Mouse (Mus musculus) R1 (cell line): Measurements from ENCODE around the gene Cnn1.

ENCODE experiments used
- DNase-seq: peaks from one replicate; pipeline ENCODE4 v3.0.0-alpha.2; 2018; ENCODE audit warnings: low read depth, low spot score

The Cnn1 gene

DNA sequence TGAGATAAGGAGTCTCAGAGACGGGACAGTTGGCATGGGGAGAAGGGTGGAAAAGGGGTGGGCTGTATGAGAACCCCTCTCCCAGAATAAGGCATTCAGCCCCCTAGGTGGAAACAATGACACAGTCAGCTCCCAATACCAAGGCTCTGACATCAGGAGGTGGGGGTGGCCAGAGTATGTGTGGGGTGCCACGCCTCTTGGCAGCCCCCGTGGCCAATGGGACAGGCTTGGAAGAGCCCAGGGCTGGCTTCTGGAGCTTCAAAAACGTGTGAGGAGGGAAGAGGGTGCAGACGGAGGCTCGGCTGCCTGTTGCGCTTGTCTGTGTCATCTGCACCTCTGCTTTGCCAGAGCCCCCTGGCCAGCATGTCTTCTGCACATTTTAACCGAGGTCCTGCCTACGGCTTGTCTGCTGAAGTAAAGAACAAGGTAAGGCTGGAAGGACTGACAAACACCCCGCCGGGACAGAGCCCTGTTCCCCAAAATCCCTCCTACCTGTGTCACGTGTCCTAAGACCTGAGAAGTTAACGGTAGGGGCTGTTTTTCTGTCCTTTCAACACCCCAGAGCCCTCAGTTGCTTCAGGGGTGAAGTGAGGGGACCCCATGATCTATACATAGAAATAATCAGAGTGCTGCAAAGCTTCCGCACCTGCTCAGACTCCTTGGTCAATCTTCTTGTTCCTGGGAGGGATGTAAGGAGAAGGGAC, at the start of gene Cnn1:
Gene Cnn1 (plus strand): TSS at position 224 of the 704 bp plus-strand sequence.
- peak; percentile 38 for DNase-seq

DNA sequence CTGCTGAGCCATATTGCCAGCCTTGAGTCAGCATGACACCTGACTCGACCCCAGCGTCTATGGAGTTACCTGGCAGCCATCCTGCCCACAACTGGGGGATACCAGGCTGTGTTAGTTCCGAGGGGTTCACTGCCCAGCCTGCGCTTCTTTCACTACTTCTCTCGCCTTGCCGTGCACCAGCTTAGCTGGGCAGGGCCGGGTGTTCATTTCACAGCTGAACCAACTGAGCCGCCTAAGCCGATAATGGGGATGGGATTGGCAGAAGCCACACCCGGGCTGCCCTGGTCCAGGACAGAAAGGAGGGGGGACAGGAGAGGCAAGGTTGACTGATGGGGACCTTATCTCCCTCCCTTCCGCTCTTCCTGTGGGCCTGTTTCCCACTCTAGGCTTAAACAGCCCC, 49.7 kb upstream of the Cnn1 start:
- DNase-seq: no peak

DNA sequence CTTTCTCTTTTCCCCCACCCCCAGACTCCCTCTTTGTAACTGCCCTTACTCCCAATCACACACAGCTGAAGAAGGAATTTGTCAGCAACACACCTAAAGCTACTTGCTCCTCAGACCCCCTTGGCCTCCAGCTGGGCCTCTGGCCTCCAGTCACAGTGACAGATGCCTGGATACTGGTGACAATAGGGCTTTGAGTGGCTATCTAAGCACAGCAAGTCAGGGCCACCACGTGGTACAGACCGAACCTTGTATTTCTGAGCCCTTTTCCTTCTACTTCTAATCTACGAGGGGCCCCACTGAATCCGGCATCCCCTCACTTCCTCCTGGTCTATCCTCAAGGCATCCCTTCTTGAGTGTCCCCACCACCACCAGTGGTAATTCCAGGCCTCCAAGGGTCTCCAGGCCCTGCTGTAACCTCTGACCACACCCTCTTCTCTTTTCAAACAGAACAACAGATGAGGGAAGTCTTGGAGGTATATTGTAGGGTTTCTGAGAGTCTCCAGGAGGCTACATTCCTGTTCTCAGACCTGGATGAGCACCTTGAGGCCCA, 49.2 kb upstream of the Cnn1 start:
- DNase-seq: no peak

DNA sequence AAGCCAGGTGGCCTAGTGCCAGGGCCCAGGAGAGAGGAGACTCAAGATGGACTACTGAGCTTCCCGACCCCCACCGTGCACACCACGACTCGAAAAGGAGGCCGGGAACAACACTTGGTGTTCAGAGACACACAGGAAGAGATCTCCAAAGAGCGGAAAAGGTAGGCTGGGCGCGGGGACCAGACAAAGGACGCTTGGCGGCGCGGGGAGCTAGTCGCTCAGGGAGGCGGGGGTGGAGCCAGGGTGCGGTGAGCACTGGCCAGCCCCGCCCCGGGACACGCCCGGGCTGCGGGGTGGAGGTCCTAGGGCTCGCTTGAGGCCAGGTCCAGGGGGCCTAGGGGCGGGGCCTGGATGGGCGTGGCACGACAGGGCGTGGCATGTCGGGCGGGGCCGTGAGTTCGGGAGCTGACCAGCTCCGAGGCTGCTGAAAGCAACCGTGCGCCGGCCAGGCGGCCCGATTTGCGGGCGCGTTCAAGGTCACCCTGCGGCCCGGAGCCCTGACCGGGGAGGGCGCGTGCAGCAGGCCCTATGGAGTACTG, 48.6 kb upstream of the Cnn1 start:
- DNase-seq: peak; percentile 90

DNA sequence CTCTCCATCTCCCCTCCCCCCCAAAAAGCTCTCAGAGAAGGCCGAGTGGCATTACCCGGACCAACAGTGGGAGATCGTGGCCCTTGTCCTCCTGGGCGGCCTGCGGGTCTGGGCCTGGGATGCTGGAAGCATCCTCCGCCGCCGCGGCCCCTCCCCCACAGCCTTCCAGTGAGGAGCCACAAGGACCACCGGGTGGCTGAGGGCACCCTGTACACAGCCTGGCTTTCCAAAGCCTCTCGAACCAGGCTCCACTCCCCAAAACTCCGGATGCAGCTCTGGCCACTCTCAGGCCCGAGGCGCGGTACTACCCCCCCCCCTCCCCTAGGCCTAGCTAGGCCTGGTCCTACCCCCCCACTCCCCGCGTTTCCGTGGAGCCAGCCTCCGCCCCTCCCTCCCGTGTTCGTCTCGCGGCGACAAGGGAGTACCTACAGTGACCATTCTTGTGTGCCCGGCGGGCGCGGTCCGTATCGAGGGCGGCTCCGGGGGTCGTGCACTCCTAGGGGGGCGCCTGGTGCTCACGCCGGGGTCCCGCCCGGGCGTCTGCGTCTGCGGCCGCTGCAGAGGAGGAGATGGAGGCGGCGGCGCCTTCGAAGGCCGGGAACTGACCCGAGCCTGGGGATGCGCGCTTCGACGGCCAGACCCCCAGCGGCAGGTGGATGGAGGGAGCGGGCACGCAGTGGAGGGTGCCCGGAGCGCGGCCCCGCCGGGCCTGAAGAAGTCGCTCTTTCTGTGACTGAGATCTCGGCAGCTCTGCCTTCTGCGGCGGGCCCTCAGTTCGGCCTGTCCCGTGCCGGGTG, 47.7 kb upstream of the Cnn1 start:
- no peak for DNase-seq

DNA sequence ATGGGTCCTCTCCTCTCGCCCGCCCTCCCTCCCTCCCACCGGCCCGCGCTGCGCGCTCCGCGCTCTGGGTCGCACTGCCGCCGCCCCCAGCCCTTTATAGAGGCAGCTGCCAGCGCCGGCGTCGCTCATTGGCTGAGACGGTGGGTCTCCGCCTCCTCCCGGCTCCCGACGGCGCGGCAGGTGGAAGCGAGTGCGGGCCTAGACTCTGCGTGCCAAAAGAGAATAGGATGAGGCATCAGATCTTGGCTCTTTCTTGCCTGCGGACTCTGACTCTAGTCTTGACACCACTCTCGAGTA, 47.1 kb upstream of the Cnn1 start, which contains the start of gene Elavl3:
Gene Elavl3 (minus strand): TSS at position 66 of the 297 bp plus-strand sequence.
- peak; percentile 83 for DNase-seq

DNA sequence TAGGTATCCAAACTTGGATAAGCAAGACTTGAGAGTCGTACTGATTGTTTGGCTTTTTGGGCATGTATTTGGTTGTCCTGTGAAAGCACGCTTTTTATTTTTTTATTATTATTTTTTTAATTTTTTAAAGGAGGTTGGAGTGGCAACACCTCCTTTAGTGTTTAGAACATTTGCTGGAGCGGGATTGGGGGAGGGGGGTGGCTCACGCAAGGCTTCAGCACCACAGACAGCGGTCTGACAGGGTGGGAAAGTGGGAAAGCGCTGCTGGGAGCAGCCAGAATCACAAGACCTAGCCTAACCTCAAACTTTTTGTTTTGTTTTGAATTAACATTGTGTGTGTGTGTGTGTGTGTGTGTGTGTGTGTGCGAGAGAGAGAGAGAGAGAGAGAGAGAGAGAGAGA, 45.4 kb upstream of the Cnn1 start:
- peak; percentile 58 for DNase-seq

DNA sequence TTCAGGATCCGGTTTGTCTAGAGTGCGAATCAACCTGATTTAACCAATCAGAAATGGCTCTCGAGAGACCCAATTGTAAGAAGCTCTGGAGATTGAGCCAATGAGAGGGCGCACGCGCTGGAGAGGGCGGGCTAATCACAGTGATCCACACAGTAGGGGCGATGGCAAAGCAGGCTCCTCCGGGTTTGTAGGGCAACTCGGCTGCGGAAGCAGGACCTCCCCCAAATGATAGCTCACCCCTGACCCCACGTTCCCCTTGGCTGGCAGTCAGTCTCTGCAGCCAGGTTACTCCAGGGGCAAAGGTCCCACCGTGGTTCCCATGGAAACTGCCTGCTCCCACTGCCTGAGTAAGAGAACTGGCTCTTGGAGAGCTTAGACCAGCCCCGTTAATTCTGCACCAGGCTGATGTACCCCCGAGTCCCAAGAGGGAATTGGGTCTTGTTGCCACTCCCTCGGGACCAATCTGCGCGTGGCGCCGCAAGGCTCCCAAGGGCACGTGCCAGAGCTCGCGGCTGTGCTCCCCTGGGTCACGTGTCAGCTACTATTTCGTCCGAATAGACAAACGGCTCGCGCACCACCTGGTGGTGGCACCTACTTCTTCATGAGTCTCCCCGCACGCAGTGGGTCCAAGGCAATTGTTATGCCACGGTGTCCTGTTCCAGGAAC, 44.5 kb upstream of the Cnn1 start:
- peak; percentile 97 for DNase-seq

DNA sequence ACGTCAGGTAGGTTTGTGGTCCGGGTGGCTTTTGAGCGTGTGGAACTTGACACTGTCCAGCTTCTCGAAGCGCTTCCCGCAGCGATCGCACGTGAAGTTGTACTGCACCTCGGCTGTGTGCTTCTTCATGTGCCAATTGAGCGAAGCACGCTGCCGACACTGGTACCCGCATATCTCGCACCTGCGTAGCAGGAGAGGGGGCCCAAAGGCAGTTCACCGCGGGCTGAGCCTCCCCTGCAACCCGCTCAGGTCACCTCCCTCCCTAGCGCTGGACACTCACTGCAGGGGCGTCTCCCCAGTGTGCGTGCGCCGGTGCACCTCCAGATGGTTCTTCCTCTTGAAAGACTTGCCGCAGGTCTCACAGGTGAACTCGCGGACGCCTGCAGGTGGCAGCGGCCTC, 43.3 kb upstream of the Cnn1 start:
- DNase-seq: no peak

DNA sequence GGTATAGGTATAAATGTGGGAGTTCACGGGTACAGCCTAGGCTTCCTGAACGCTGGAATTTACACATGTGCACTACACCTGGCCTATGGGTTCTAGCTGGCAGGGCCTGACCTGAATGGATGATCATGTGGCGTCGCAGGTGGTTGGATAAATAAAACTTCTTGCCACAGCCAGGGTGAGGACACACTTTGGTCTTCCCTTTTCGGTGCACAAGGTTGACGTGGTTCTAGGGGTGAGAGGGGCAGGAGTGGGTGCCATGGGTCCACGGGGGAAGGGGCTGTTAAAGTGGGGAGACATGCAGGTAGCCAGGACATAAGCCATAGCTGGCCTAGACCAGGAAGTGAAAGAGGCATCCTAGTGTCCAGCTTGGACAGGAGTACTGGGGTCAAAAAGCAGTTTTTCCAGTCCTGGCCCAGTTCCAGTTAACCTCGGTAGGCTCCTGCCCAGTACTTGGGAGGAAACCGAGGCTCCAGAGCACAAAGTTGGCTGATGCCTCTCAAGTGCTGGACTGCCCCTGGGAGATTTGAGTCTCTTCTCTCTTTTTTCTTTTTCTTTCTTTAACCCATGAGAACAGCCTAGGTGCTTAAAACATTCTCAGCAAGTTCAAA, 42.6 kb upstream of the Cnn1 start:
- no peak for DNase-seq

DNA sequence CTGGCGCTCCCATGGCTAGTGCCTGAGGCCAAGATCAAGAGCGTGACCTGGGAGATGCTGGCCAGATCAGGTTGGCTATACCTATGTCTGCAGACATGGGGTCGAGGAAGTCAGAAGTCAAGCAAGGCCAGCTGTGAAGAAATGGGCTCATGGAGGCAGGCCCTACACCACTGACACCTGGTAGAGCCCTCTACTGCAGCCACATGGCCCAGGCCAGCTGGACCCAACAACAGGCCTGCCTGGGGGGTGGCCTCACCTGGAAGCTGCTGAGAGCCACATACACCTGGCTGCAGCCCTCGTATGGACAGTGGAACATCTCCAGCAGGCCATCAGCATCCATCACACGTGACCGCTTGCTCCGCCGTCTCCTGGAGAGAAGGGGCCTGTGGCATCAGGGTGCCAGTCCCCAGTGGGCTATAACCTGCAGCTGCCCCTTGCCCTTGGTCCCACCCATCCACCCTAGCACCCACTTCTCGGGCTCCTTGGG, 41.9 kb upstream of the Cnn1 start:
- no peak for DNase-seq

DNA sequence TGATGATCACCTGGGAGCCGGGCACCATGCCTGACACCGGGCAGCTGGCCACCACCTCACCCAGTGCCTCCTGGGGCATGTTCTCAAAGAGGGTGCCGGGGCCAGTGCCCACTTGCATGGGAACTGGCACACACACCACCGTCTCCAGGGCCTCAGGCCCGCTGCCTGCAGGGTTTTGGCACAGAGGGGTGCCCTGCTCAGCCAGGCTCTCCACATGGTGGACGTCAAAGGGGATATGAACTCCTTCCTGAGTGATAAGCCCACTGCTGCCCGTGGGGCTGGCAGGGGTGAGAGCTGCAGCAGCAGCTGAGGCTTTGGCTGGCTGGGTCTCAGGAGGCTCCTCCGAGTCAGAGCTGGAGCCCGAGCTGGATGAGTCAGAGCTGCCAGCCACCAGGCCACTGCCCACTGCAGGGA, 41.0 kb upstream of the Cnn1 start:
- no peak for DNase-seq

DNA sequence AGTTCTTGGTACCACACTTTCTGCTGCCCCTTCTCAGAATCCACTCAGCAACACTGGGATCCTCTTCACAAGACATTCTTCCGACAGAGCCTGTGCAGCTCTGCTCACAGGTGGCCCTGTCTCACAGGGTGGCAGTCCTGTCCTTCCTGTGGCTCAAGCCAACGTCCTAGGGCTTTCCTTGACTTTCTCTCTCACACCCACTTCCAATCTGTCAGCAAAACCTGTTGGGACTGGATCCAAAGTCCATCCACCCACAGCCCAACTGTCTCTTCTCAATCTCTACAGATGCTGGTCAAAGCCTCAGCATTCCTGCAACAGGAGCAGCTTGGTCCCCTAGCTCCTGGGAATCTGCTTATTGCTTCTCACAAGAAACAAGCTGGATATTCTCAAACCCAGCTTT, 37.7 kb upstream of the Cnn1 start:
- DNase-seq: no peak

DNA sequence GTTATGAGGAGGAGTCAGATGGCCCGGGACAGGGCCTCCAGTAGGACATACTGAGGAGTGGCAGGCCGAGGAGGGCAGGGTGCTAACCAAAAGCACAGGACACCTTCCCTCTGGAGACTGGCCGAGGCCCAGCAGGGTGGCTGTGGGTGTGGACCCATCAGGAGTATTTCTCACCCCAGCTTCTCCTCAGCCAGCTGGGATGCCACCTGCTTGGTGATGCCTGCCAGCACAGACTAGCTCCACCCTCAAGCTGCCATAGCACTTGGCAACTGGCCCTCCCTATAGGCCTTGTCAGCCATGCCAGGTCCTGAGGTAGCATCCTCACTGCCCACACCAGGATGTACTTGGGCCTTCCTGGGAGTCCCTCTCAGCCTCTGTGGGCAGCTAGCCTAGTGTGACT, 34.7 kb upstream of the Cnn1 start:
- DNase-seq: no peak

DNA sequence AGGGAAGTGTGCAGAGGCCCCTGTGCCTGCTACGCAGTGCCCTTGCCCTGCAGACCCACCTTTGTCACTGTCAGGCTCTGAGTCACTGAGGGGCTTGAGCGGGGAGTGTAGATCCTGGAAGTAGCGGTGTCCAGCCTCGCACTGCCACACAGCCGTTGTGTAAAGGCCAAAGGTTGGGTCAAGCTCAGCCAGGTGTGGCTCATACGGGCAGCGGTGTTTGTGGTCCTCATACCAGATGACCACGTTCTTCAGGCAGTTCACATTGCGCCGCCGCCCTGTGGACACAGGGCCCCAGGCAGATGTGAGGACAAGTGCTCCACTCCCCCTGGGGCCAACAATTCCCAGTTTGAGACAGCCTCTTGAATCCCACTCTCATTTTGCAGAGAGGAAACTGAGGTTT, 33.4 kb upstream of the Cnn1 start:
- DNase-seq: no peak

DNA sequence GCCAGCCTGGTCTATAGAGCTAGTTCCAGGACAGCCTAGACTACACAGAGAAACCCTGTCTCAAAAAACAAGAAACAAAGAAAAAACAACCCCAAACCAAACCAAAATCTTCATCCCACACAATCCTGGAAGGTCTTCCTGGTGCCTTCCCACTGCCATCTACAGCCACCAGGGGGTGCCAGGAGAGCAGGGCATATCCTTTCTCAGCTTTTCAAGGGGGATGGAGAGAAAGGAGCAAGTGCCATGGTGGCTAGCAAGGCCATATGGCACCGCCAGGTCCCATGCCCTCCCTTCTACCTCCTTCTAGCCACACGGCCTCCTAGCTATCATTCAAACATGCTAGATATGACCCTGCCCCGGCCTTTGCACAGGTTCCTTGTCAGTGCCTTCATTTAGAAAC, 32.6 kb upstream of the Cnn1 start:
- peak; percentile 70 for DNase-seq

DNA sequence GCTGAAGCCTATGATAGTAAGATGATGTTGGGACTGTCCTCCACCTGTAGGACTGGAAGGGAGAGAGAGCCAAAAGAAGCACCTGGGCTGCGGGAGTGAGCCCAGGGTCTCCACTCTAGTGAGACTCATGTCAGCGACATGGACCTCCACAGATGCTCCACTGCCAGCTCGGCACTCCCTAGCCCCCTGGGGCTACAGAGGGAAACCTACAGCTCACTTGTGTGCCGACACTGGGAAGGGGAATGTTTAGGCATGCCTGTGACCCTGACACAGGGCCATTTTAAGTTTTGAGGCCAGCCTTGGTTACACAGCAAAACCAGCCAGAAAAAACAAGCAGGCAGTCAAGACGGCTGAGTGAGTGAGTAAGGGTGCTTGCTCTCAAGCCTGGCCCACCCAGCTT, 31.8 kb upstream of the Cnn1 start:
- DNase-seq: no peak

DNA sequence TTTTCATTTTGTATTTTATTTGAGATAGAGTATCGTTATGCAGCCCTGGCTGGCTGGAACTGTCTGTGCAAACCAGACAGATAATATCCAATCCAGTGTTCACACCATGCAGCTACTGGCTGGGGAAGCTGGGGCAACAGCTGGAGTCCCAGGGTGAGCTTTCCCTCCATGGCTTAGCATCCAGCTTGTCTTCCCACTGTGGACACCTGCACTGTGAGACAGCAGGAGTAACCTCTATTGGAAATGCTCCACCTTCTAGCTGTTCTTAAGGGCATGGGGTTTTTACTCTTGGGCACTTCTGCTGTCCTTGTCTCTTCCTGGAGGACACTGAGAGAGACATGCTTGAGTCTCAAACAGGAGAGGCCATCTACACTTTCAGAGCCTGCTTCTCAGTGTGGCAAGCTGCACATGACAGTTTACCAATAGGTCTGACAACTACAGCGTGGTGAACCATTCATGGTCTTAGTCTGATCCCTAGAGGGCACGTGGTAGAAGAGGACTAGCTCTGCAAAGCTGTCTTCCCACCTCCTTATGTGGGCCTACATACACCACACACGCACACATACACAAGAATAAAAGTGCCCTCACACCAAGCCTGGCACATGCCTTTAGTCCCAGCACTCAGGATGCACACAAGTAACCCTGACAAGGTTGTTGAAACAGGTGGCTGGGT, 29.0 kb upstream of the Cnn1 start:
- no peak for DNase-seq

DNA sequence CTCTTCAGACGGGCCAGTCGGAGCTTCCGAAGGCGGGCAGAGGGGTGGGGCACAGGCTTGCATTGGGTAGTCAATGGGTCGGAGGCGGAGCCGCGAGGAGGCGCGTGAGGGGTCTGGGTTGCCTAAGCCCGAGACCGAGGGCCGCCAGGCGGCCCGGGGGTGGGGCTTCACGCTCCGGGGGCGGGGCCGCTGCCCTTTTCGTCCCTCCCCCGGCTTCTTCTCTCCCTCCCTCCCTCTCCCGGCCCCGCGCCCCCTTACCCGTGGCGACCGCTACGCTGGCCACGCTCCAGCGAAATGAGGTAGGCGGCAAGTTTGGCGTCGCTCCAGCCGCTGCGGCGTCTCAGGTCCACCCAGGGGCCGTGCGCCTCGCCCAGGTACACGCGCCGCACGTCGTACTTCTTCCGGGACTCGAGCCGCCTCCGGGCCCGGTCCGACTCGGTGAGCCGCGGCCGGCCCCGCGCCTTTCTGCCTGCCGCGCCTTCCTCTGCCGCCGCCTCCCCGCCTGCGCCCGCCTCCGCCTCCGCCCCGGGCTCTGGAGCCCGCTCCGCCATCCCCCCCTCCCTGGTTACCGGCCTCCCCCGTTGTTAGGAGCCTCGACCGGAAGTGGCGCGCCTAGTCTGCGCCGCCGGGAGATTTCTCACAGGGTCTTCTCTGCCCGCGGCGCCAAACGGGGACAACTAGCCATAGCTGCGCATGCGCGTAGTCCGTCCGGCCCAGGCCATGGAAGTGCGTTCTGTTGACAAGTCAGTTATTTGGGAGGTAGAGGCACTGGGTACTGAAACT, 28.0 kb upstream of the Cnn1 start, which contains the start of the genes Gm49318 and Zfp653:
Gene Gm49318 (minus strand): TSS at position 469 of the 783 bp plus-strand sequence.
Gene Zfp653 (minus strand): TSS at position 586 of the 783 bp plus-strand sequence.
- DNase-seq: peak; percentile 98

DNA sequence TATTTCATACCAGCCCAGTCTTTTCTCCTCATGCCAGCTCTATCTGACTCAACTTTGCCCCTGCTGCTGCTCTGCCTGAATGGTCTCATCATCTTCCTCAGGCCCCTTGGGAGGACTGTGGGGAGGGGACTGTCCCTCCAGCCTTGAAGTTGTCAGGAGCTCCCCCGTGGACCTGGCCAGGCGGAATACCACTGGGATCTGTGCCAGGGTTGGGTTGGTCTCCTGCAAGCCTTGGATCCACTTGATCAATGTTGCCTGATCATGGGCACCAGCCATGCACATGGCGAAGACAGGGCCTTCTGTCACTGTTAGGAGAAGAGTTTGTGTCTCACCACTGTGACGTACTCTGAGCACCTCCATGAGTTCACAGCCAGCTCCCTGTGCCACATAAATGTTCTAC, 26.7 kb upstream of the Cnn1 start:
- DNase-seq: no peak
